Mouse (Mus musculus) neural tube, embryonic 10.5 days (tissue): ENCODE measurements around the gene Fgd3.

ENCODE experiments used
- DNase-seq: peaks from one replicate; pipeline ENCODE4 v3.0.0-alpha.2; 2017; ENCODE audit warnings: low spot score; ENCODE audit errors: extremely low spot score

The Fgd3 gene

DNA sequence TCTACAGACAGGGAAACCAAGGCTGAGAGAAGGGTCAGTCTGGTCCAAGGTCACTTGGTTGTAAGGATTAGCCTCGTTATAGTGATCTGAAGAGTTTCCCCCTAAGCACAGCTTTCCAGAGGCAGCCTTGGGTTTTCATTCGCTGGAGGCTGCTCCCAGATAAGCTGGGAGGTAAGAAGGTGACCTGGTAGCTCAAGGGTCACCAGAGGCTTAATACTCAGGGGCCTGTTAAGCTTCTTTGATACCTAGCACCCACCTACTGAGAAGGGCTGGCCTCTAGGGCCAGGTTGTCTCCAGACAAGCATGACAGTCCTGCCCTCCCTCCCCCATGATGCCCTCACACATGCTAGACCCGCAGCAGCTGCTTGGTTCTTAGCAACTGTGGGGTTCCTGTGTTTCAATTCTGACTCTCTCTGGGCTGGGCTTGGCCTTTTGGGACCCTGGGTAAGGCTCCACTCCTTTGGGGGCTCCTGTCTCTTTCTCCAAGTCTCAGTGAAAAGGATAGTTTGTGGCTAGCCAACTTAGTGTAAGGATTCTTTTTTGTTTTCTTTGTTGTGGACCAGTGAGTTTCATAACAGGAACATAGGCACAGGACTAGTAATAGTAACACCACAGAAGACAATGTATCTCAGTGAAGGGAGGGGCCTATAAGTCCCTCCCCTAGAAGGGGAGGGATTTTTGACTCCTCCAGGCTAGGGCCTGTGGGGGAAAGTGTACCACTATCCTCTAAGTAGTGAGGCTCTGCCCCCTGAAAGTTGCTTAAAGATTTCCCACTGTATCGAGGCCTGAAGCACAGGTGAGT lies 69.2 kb downstream of the Fgd3 start:
- no peak for DNase-seq

DNA sequence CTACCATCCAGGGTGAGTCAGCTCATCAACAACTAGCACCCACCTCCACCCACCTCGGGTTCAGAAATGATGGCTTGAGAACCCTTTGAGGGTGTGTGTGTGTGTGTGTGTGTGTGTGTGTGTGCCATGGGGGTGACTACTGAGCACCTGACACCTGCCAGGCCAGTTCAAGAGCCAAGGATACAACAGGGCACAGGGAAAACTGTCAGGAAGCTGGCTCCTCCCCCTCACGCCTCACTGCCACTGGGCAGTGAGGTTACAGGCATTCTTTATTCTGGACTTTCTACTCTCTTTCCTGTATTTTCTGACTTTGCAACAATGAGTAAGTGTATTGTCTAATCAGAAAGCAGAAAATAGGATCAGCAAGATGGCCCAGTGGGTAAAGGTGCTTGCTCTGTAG lies 70.5 kb downstream of the Fgd3 start:
- no peak for DNase-seq

DNA sequence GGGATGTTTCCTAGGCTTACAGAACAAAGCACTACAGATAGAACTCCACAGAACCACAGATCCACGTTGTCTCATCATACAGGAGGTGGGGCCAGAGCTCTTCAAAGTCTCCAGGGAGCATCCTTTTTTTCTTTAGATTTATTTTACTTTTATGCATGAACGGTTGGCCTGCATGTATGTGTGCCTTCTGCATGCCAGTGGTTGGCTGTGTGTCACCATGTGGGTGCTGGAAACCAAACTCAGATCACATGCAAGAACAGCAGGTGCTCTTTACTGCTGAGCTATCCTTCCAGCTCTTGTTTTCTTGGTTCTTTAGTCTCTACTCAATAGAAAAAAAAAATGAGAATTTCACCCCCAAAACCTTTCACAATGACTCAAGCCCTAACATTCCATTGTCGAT lies 71.2 kb downstream of the Fgd3 start:
- DNase-seq = no peak

DNA sequence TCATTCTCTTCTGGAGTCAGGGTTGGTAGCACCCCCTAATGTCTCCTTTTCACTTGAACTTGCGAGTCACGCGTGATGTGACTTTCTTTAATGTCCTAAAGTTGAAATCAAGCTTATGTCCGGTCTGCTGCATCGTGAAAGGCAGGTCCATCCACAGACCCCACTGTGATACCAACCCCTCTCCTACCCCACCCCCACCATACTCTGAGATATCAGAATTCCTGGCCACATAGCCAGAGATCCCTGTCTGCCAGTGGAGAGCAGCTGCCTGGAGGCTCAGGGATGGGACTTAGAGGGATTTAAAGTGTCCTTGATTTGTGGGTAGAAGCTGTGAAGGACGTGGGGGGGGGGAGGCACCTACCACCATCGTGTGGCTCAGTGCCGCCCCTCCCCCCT lies 71.6 kb downstream of the Fgd3 start, which contains the start of gene Susd3:
Susd3 (minus strand) TSS at position 240 of the 396 bp plus-strand sequence.
- peak; percentile 17 for DNase-seq

DNA sequence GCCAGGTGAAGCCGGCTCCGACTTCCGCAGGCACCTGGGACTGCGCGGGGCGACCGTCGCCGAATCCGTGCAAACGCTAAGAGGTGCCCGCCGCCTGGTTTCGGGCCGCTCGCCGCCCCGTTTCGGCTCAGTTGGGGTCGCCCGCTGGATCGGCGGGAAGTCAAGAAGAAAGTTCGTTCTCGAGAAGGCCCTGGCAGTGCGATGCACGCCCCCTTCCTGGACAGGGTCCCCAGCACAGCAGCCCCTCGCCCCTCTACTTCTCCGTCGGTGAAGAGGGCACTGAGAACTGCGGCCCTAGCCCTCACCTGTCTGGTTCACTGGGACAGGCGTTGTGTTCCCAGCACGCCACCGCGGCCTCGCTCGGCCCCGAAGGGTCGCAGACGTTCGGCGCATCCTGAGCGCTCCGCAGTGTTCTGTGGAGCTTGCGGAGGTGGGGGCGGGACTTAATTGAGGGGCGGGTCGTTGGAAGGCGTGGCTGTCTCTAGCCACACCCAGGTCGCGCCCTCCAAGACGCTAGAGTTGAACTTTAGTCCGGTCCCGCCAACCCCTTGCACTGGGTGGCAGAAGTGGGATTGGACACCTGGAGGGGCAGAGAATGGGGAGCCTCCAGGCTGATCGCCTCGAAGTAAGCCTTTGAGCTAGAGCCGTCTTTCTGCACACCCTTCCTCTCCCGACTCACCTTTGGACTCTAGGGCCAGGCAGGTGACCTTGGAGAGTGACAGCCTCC lies 72.2 kb downstream of the Fgd3 start:
- DNase-seq = peak; percentile 57

DNA sequence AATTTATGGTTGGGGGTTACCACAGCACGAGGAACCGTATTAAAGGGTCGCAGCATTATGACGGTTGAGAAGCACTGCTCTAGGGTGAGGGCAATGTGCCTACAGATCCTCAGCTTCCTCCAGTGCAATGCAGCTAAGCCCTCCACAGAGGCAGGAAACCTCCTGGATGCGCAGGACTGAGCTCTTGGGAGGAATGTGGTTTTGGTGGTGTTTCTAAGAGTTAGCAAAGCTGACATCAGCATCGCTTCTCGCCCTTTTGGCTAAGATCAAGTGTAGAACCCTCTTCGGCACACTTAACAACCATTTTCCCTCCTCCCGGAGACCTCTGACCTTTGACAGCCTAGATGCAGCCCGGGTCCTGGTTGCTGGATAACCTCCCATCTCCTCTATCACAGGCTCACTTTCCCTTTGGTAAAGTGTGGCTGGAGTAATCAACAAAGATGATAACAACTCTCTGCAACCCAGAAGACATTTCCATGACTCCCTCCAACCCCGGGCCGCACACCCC lies 72.8 kb downstream of the Fgd3 start:
- DNase-seq = peak; percentile 25

DNA sequence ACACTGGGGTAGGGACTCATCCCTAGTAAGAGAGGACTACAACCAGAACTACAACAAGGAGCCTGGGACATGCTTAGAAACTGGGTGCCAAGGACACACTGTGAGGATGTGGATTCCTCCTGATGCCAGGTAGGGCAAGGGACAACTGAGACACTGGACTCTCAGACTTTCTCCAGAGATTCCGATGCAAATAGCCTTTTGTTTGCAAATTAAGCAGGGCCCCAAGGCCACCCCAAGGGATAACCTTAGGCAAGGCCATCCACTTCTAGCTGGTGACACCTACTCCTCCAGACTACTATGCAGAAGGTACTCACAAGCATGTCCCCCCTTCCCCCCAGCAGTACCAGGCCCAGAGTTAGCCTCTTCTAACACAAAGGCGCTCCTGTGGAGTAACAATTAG lies 73.5 kb downstream of the Fgd3 start:
- no peak for DNase-seq

DNA sequence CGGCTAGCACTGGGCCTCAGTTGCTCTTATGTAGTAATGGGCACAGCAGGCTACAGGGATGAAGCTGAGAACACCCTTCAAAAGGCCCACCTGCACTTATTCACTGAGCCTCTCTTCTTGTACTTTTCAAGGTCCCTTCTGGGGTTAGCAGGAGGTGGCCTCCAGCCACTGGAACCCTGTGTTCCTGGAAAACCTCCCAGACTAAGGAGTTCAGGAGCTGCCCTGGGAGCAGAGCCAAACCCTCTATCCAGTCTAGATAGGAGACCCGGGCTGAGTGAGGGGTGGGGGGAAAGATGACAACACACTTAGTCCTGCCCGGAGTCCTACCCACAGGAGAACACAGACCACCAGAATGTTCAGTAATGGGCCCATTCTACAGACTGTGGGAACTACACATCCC lies 74.1 kb downstream of the Fgd3 start:
- no peak for DNase-seq

DNA sequence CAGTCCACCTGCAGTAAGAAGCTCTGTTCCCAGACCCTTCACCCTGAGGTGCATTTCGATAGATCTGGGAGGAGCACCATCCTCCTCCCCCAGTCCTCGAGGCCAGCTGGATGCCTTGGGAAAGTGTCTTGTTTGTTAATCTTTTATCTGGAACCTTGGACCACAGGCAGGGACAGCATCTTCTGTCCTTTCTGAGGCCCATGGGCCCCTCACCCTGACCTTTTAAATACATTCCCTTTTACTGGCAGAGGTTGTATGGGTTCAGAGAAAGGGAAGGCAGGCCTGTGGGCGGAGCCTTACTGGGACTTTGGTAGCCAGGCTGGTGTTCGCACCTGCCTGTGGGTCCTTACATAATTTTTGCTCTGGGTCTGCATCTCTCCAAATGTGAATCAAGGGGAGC lies 74.9 kb downstream of the Fgd3 start:
- no peak for DNase-seq

DNA sequence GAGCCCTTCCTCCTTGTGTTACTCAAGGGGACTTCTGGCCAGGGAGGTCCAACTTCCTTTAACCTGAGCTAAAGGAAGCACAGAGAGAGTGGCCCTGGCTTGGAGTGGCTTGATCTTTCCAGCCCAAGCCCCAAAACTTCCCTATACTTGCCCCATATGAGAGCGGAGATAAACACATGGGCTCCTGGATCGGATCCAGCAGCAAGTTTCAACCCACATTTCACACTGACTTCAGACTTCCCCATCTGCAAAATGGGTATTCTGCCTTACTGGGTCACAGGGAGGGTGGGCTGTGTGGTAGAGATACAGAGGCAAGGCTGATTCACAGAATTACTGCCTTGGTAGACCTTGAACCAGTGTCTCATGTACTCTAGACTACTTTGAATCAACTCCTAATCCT lies 76.6 kb downstream of the Fgd3 start:
- DNase-seq = no peak

DNA sequence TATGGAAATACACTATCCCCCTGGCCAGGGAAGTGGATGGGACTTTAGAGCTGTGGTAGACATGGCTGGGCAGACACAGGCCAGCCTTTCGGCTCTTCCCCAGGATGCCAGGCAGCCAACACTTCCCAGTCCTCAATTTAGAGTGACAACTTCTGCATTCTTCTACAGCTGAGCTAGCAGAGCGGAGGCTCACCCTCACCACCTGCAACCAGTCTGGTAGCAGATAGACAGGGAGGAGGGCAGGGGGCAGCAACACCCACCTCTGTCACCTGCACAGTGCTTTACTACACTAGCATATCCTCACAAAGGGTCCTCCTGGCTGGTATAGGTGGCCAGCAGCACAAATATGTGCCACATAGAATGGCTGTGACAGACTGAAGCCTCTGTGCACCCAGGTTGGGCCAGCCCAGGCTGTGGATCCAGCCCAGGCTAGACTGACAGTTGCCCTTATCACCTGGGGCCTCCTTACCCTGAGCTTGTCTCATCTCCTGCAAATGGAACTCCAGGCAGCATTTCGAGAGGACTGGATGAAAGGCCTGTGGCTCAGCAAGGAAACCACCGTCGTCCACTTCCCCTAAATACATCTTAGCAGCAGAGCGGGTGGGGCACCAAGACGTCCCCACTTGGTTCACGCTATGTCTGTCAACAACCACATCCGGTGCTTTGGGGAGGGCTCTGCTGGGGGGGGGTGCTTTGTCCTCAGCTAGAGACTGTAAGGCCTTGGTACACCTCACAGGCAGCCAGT lies 77.6 kb downstream of the Fgd3 start:
- DNase-seq = no peak

DNA sequence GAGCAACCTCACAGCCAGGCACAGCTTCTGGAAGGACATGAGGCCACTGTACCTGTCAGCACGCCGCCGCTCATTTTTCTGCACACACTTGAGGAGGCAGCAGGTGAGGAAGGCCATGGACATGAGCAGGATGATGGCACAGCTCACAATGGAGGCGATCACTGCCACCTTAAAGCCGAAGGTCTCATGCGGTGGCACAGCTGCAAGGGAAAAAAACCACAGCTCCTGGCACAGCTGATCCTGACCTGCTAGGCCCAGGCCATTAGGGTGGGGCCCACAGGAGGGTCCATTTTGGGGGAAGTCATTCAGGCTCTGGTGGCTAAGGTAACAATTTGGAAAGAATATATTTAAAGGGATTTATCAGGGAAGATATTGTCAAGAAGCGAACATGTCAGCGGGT lies 81.4 kb downstream of the Fgd3 start:
- no peak for DNase-seq

DNA sequence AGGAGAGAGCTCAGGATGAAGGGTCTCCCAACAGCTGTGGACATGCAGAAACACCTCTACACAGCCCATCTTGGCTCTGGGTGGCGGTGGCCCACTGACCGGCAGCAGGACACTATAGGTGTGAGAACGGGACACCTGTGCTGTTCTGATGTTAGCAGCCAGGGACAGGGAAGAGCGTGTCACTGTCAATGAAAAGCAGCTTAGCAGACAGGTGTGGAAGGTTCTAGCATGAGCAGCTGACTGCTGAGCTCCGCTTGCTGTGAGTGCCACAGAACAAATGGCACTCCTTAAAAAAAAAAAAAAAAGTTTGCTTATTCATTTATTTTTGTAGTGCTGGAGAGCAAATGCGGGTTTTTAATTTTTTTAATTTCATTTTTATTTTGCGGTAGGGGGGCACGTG lies 82.5 kb downstream of the Fgd3 start:
- no peak for DNase-seq

DNA sequence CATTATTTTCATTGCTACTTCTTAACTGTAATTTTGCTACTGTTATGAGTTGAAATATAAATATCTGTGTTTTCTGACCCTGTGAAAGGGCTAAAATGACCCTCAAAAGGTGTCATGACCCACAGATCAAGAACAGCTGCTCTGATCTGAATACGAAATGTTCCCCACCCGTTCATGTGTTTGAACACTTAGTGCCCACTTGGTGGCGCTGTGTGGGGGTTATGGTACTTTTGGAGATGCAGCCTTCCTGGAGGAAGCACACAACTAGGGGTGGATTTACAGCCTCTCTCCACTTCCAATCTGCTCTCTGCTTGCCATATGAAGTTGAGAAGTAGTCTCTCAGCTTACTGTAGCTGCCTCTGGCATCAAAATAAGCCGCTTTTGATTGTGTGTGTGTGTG lies 85.4 kb downstream of the Fgd3 start:
- DNase-seq = no peak

DNA sequence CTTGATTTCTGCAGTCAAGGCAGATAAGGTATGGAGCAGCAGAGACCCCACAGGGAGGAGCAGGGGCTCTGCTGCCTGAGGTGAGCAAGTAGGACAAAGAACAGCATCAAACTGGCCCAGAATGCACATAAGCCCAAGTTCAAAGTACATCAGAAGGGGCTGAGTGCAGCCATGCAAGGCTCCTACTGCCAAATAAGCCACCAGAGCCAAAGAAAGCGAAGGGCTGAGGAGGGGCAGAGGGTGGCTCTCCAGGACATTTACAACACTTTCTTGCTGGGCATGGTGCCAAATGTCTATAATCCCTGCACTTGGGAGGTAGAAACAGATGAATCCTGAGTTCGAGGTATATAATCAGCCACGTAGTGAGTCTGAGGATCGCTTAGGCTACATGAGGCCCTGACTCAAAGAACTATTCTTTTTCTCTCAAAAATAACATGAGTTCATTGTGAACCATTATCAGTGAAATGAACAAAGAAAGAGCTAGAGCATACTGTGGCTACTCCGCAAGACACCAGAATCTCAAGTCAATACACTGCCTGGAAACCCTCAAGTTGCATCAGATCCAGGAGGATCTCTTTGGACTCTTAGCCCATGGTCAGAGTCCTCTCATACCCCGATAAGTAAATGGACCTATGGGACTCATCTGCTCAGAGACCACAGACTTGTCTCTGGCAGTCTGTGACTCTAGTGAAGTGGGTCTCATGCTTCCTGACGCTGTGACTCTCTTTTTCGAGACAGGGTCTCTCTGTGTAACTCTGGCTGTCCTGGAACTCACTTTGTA lies 86.1 kb downstream of the Fgd3 start:
- DNase-seq = no peak

DNA sequence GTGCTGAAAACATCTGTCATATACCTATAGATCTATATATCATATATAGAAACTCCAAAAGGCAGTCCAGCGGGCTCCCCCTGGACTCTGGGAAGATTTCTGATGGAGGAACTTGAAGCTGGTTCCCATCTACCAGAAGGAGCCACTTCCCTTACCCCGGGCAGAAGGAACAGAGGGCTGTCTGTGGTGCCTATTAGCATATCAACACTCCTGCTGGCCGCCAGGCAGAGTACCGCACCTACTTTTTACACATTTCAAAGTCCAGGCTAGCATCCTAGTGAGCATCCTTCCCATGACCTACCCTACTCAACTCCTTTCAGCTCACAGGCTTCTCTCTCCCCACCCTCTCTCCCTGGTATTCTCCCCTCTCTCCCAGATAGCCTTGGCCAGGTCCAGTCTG lies 94.5 kb downstream of the Fgd3 start:
- DNase-seq = no peak

DNA sequence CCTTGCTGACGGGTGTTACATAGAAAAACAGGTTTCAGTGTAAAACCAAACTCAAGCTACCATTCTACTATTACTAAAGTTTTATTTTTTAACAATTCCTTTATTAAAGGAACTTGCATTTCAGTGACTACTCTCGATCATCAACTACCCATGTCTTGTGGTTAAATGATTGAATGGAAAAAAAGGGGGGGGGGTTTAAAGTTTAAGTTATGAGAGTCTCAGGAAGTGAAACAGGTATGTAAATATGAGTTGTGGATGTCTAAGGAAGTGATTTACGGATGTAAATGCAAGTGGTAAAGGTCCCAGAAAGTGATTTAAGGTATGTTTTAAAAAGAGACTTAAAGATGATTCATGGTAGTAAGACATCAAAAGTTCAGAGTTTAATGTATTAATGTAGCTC lies 95.0 kb downstream of the Fgd3 start:
- DNase-seq = no peak

DNA sequence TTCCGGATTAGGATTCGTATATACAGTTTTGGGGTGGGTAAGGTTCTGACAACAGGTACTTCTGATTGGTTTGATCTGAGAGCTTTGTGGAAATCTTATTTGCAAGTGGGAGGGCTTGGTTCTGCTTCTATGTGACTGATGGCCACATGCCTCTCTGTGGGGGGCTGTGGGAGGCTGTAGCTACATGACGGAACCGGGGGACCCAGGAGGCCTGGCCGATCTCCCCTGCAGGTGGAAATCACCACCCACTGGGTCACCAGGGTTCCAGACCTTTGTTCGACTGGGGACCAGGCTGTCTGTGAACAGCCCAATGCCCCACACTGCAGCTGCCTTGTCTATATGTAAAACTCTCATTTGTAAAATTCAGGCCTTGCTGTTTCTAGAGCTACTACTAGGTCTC lies 95.4 kb downstream of the Fgd3 start:
- no peak for DNase-seq

DNA sequence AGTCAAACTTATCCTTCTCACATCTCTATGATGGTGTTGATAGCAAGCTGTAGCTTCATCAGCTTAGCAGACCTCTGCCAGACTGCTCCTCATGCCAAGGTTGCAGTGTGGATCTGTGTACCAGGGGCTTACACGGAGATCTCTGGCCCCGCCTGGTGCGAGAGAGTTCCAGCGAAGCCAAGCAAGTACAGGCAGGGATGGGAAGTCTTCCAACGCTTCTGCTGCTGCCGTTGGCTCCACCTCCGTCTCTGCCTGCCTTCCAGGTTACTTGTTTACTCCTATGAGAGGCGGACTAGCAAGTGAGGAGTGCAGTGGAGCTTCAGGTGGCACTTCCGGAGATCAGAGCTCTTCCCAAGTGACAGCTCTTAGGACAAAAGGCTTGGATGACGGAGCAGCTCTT lies 95.8 kb downstream of the Fgd3 start:
- DNase-seq = no peak

DNA sequence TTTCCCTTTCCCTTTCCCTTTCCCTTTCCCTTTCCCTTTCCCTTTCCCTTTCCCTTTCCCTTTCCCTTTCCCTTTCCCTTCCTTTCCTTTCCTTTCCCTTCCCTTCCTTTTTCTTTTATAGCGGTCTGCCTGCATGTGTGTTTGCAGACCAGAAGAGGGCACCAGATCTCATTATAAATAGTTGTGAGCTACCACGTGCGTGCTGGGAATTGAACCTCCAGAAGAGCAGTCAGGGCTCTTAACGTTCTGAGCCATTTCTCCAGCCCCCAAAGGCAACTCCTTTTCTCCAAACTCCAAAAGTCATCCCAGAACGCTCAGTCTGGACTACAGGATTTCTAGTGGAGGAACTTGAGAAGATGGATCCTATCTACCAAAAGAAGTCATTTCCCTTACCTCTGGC lies 99.2 kb downstream of the Fgd3 start:
- DNase-seq = no peak

DNA sequence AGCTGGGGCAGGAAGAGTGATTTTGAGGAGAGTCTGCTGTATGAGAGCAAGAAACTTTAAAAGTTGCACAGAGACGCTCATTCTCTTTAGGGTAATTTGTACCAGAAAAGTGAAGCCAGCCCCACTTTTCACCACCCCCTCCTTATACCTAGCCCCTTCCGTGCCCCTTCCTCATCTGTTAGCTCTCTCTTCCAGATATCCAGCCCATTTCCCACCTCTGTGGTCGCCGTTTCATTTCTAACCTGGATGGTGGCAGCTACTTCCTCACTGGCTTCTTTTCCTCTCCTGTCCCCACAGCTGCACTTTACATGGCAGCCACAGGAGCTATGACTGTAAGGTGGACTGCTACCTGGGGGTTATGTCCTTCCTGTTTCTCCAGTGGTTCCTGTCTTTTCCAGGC lies 100.7 kb downstream of the Fgd3 start:
- DNase-seq = no peak
